Mouse (Mus musculus) gastrocnemius, adult 18-20 months (tissue): ENCODE results near the gene Rubcn. TPM values are rescaled to one million over a fixed set of nuclear protein-coding genes. Genes with fewer than 3 reads are reported as not detected.
"Not testable (repeated sequence)": the region's sequence is repeated elsewhere in the genome, so short reads cannot be mapped to it uniquely, and the experiment has no call there.

Source experiments
- DNase-seq: peaks from one replicate; pipeline ENCODE4 v3.0.0; 2021; ENCODE audit warnings: low spot score
- long read RNA-seq, 2 experiments: library from polyadenylated mRNA; stranded (forward); transcript quantifications; one replicate each; pipeline ENCODE4 v2.0.0; 2021
- total RNA-seq, 2 experiments: library from RNA; stranded (reverse); gene quantifications; 2 replicates each; pipeline ENCODE4 v1.2.3; 2021

Rubcn gene
- 10 to 100 TPM; 22.5 to 24.8 TPM for total RNA-seq
- long read RNA-seq, experiment 1, full-length matches to known transcripts = 3 of 41 reads
- long read RNA-seq, experiment 1, partial matches to known transcripts = 3 of 41 reads
- long read RNA-seq, experiment 1, other reads (novel, unspliced or antisense) = 35 of 41 reads
- long read RNA-seq, experiment 2, full-length matches to known transcripts = 1 of 40 reads
- long read RNA-seq, experiment 2, partial matches to known transcripts = 3 of 40 reads
- long read RNA-seq, experiment 2, other reads (novel, unspliced or antisense) = 36 of 40 reads

GRCm38 (mm10) chr16:32877343-32878156 is at the start of gene Rubcn, which contains the start of gene Fyttd1:
Gene Rubcn, minus strand, starts transcription at chr16:32877766.
Gene Fyttd1, plus strand, starts transcription at chr16:32877500.
- peak; percentile 96 for DNase-seq

GRCm38 (mm10) chr16:32927044-32927443 is 49.5 kb upstream of the Rubcn start:
- no peak for DNase-seq

DNA sequence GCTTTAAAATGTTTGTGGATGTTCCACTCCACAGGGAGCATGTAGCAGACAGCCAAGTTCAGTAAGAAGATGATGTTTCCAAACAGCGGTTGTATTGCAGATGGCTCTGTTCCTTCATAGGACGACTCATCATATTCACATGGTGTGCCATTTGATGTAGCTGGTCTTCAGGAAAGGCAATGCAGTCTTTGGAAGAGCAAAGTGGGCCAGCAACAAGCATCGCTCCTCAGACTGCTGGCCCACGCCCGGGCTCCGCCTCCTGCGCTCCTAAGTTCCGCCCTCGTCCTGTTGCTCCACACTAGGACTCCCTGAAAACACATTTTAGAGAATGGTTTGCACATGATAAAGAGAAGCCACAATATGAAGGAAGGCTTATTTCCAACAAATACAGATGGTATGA is 49.1 kb upstream of the Rubcn start:
- not testable (repeated sequence) for DNase-seq

GRCm38 (mm10) chr16:32915292-32916068 is 37.9 kb upstream of the Rubcn start:
- DNase-seq = no peak

- DNase-seq = peak; percentile 95
These were observed 36.6 kb upstream of the Rubcn start, which contains the start of gene Lrch3 for GRCm38 (mm10) chr16:32913937-32914881. Gene Lrch3, plus strand, starts transcription at chr16:32914100.

GRCm38 (mm10) chr16:32913212-32913611 is 35.6 kb upstream of the Rubcn start:
- DNase-seq = no peak

DNA sequence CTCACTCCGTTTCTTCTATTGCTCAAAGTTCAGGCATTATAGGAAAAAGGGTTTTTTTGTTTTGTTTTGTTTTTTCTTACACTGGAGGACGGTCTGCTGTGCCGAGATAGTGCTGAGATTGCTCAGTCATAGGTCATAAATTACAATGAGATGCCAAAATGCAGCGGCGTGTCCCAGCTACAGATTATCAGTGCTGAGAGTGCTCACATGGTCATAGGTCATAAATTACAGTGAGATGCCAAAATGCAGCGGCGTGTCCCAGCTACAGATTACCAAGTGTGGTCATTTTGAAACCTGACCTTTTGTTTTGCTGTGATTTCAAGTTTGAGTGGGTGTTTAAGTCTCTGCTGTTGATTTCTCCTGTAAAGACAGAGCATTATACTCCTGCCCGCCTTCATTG is 29.2 kb upstream of the Rubcn start:
- DNase-seq = no peak

GRCm38 (mm10) chr16:32906186-32906585 is 28.6 kb upstream of the Rubcn start:
- no peak for DNase-seq

DNA sequence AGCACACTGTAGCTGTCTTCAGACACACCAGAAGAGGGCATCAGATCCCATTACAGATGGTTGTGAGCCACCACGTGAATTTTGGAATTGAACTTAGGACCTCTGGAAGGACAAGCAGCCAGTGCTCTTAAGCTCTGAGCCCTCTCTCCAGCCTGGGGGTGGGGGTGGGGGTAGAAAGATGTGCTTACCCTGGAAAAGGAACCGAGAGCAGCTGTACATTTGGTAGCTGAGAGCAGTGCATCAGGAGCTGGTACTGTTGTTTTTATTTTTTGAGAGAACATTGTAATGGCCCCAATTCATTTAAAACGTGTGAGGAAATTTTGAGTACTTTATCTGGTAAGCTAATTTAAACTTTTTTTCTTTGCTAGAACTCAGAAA is 24.5 kb upstream of the Rubcn start:
- DNase-seq = no peak

DNA sequence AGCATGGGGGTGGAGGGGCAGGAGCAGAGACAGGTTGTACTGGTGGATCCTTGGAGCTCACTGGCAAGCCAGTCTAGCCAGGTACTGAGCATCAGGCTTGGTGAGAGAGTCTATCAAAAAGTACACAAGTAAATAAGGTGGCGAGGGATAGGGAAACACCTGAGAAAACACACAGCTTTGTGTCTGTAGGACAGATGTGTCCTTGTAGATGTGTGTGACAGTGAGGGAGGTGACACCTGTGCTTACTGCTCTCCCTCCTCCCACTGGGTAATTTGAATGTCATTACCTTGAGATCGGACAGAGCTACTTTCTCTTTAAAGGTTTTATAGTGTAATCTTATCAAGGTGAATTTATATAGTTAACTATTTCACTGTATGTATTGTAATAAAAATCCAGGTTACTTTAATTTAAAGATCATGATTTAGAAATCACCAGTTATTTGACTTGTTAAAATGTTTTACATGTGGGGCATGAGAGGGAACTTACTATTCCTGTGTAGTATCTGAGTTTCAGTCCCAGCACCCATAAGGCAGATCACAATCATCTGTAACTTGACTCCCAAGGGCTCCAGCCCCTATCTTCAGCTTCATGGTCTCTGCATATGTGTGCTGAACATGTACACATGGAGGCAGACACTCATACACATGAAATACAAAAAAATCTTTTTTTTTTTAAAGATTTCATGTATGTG is 23.9 kb upstream of the Rubcn start:
- DNase-seq = no peak

- DNase-seq = no peak
These were observed 18.6 kb upstream of the Rubcn start for GRCm38 (mm10) chr16:32896126-32896525.

DNA sequence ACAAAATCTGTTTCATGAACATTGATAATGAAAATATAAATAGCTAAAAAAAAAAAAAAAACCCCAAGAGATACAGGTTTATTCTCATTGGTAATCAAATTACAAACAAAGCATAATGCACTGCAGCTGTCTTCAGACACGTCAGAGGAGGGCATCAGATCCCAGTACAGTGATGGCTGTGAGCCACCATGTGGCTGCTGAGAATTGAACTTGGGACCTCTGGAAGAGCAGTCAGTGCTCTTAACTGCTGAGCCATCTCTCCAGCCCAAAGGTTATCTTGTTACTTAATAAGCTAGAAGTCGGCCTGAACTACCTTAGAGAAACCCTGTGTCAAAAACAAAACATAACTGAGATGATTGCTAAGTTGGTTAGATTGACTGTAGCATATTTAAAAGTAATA is 12.3 kb upstream of the Rubcn start:
- DNase-seq = no peak

GRCm38 (mm10) chr16:32887996-32888395 is 10.4 kb upstream of the Rubcn start:
- DNase-seq = no peak

- DNase-seq = no peak
These were observed 4.0 kb upstream of the Rubcn start for GRCm38 (mm10) chr16:32881538-32881937.

- no peak for DNase-seq
These were observed 1.7 kb upstream of the Rubcn start for GRCm38 (mm10) chr16:32878972-32879926.

- no peak for DNase-seq
These were observed 612 bp upstream of the Rubcn start for GRCm38 (mm10) chr16:32878157-32878598.

- no peak for DNase-seq
These were observed 735 bp downstream of the Rubcn start for GRCm38 (mm10) chr16:32876831-32877230.

GRCm38 (mm10) chr16:32875847-32876246 is 1.7 kb downstream of the Rubcn start:
- DNase-seq = no peak

DNA sequence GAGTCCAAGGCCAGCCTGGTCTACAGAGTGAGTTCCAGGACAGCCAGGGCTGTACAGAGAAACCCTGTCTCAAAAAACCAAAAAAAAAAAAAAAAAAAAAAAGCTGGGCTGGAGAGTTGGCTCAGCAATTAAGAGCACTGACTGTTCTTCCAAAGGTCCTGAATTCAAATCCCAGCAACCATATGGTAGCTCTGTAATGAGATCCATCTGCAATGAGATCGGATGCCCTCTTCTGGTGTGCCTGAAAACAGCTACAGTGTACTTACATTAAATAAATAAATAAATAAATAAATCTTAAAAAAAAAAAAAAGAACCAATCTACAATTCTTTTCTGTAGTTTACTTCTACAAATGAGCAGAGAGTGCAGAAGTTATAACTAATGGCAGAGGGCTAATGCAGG is 2.3 kb downstream of the Rubcn start:
- DNase-seq = not testable (repeated sequence)
